Mouse (Mus musculus) lung, postnatal 0 days (tissue): ENCODE results near the gene Lgr4.

Experiments
- CTCF ChIP-seq: IDR thresholded peaks from 2 replicates; pipeline ENCODE4 v1.5.1; 2016; ENCODE audit warnings: antibody characterized with exemption, mild to moderate bottlenecking
- EP300 ChIP-seq: IDR thresholded peaks from 2 replicates; pipeline ENCODE4 v1.6.1; 2016; ENCODE audit warnings: antibody characterized with exemption, mild to moderate bottlenecking, control low read depth

DNA sequence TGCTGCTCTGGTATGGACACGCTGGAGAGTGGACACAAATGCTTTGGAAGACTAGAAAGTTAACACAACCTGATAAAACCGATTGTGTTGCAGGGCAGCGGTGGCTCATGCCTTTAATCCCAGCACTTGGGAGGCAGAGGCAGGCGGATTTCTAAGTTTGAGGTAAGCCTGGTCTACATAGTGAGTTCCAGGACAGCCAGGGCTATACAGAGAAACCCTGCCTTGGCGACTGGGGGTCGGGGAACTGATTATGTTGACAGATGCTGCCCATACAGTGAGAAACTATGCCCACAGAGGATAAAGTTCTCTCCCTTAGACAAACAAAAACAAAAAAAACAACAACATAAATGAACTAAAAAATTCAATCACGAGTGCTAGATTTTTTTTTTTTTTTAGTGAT is 99.6 kb downstream of the Lgr4 start:
- TF ChIP-seq CTCF (no peak), EP300 (no peak)
